Mouse (Mus musculus): ENCODE measurements around the gene Lrmp.

The Lrmp gene

DNA sequence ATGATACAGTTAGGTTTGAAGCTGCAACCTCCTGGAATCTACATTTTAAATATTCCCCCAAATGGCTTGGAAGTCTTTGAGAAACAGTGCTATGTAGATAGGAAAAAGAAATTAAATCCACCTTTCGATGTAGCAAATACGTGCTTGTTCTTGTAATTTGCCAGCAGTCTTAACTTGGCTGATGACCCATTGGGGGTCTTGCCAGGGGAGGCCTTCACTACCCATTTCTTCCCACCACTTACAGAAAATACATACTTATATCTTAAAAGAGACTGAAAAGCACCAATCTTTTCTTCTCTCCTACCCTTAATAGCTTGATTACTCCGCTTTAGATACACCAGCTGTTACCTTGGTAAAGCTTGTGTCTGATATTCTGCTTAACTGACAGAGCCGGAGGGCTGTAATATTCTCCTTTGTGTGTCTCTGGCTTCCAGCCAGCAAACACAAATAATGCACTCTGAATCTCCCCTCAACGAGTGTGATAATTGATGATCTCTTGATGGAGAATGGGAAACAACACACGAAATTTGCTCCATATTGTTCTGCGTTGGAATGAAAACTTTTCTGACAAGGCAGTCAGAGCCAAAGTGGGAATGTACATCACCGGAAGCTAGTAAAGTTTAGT, 94.7 kb downstream of the Lrmp start:
- DNase-seq: no peak

DNA sequence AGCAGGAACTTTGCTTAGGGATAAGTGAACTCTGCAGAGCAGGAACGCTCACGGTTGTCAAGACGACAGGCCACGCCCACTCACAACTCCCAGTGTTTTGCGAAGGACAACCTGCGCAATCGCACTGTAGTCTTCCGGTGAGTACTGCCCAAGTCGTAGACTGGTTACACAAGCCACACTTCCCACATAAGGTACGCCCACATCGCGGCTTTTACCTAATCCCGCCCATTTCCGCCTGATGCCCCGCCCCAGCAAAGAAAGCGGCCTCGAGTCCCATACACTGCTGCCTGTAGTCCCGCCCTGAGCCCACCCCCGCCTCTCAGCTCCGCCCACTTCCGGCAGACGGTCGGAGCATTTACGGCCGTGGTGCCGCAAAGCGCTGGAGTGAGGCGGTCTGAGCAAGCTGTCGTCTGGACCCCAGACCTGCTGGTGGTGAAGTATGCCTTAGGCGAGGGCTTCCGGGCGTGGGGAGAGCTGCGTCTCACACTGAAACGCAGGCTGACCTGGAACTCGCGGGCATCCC, 95.4 kb downstream of the Lrmp start, which contains the start of the genes Casc1 and Etfrf1:
Casc1 (minus strand) TSS at position 190 of the 523 bp plus-strand sequence.
Etfrf1 (plus strand) TSS at position 319 of the 523 bp plus-strand sequence.
- DNase-seq: peak; percentile 100

DNA sequence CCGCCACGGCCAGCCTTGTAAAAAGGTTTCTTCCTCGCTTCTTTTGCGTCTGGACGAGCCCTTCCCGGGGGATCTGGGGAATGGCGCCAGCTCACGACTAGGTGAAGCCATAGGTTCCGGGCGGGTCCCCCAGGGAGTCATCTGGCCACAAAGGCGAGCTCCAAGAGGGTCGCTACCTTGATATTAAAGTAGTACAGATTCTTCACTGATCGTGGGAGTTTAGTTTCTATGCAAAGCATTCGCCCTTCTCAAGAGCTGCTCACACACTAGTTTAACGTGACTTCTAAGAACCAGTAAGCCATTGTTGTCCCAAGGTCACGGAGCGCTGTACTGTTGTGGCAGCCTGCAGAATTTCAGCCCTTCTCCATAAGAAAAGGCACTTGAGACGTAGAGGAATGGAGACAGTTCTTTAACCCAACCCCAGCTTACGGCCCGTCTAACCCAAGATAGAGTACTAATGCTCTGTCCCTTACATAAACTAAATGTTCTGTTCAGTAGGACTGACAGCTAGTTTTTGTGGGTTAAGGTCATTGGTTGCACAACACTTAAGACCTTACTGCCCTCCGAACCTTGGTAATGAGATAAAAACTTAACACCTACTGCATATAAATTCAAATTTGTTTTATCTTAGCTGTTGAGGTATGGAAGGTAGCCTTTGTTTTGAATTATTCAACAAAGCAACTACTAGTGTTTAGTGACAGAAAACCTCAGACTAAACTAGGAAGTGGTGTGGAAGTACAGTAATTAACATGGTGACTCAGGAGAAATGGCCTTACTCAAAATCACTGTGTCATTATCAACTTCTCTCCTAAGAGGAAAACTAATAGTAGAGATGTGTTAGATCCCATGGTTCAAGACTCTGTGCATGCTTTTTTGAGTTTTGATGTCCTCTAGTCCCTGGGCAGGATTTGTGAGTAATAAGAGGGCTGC, 96.2 kb downstream of the Lrmp start:
- no peak for DNase-seq

DNA sequence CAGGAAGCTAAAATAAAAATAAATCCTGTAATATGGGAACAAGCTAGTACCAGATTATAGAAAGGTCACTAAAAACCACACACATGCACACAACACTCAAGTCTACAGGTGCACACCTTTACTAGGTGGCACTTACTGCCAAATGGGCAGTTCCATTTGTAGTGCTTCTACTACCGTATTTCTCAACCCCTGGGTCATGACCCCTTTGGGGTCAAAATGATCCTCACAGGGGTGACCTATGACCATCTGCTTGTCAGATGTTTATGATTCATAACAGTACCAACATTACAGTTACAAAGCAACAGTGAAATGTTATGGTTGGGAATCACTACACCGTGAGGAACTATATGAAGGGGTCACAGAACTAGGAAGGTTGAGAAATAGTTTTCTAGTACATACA, 98.5 kb downstream of the Lrmp start:
- no peak for DNase-seq

DNA sequence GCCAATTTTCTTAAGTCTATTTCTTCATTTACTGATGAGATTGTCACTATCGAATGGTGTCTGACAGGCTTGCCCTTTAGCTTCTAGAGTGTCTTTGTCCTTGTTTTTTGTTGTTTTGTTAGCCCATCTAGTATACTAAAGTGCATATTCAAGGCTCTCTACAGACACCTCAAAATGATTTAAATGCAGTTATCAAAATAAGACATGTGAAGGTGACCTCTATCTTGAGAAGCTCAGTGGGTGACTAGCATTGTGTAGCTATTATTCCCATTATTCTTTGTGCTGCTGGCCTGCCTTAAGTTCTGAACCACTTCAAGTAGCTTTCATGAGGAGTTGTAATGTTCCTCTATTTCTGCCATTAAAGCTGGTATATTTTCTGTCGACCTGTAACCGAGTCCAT, 100.4 kb downstream of the Lrmp start:
- no peak for DNase-seq

DNA sequence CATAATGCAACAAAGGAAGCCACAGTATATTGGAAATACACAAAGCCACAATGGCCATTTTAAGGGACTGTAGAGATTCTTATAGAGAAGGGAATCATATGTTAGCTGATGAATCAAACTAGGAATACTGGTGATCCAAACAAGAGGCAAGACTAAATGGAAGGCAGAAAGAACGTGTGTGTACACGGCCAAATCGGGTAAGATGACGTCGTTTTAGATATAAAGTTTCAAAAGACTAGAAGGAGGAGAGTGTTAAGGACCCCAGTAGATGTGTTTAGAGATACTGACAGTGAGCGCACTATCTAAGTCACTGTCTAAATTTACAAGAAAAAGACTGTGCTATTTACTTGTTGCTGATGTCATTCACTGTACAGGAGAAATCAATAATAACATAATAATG, 108.8 kb downstream of the Lrmp start:
- no peak for DNase-seq

Data from lung, postnatal 36 days (tissue).